Mouse (Mus musculus) forebrain, embryonic 16.5 days (tissue): ENCODE data around the gene Sesn2. TPM values are rescaled to one million over a fixed set of nuclear protein-coding genes. Genes with fewer than 3 reads are reported as not detected.

ENCODE experiments used
- ATAC-seq: fragments of 200-750 bp; cut with Nextera tagmentation; 2 replicates; pipeline ENCODE4 v1.8.0; 2017; ENCODE audit warnings: mild to moderate bottlenecking, moderate library complexity
- H3K27ac ChIP-seq: fragments of 300-500 bp; sonication (generic); 2 replicates; pipeline ENCODE4 v1.5.1; 2014; ENCODE audit warnings: low read length, control low read depth
- H3K27me3 ChIP-seq: fragments of 300-500 bp; sonication (generic); replicated peaks from 2 replicates; pipeline ENCODE4 v1.6.1; 2014; ENCODE audit warnings: low read length; ENCODE audit not compliant: control insufficient read depth, insufficient read depth
- H3K36me3 ChIP-seq: fragments of 300-500 bp; sonication (generic); 2 replicates; pipeline ENCODE4 v1.6.1; 2014; ENCODE audit not compliant: control insufficient read depth, insufficient read depth
- H3K4me1 ChIP-seq: fragments of 300-500 bp; sonication (generic); replicated peaks from 2 replicates; pipeline ENCODE4 v1.6.1; 2014; ENCODE audit warnings: low read length; ENCODE audit not compliant: control insufficient read depth, insufficient read depth
- H3K4me2 ChIP-seq: fragments of 300-500 bp; sonication (generic); 2 replicates; pipeline ENCODE4 v1.6.1; 2014; ENCODE audit warnings: mild to moderate bottlenecking, low read length, control low read depth
- H3K4me3 ChIP-seq: fragments of 300-500 bp; sonication (generic); replicated peaks from 2 replicates; pipeline ENCODE4 v1.5.1; 2014; ENCODE audit warnings: mild to moderate bottlenecking, low read length, control low read depth
- H3K9ac ChIP-seq: fragments of 300-500 bp; sonication (generic); replicated peaks from 2 replicates; pipeline ENCODE4 v1.6.1; 2014; ENCODE audit warnings: low read depth, low read length, control low read depth
- H3K9me3 ChIP-seq: fragments of 300-500 bp; sonication (generic); 2 replicates; pipeline ENCODE4 v1.6.1; 2016; ENCODE audit warnings: low read length; ENCODE audit not compliant: control insufficient read depth
- WGBS: fragments of 180-500 bp; shearing (Covaris S2); extraction: QIAGEN DNeasy Blood & Tissue Kit; methylation state at CpG from one replicate; pipeline ENCODE4 v1.1.7; 2014; 5-methylcytosine and 5-hydroxymethylcytosine counted together
- polyA plus RNA-seq: library from polyadenylated mRNA; unstranded; fragments of >200 nt; fragmentation: Nextera tagmentation; extraction: Ambion mirVana; gene quantifications from 2 replicates; pipeline ENCODE4 v1.2.1, GENCODE M21; 2015

The Sesn2 gene
- polyA plus RNA-seq, 1 experiment from 2014 or later, result 8.3 TPM

DNA sequence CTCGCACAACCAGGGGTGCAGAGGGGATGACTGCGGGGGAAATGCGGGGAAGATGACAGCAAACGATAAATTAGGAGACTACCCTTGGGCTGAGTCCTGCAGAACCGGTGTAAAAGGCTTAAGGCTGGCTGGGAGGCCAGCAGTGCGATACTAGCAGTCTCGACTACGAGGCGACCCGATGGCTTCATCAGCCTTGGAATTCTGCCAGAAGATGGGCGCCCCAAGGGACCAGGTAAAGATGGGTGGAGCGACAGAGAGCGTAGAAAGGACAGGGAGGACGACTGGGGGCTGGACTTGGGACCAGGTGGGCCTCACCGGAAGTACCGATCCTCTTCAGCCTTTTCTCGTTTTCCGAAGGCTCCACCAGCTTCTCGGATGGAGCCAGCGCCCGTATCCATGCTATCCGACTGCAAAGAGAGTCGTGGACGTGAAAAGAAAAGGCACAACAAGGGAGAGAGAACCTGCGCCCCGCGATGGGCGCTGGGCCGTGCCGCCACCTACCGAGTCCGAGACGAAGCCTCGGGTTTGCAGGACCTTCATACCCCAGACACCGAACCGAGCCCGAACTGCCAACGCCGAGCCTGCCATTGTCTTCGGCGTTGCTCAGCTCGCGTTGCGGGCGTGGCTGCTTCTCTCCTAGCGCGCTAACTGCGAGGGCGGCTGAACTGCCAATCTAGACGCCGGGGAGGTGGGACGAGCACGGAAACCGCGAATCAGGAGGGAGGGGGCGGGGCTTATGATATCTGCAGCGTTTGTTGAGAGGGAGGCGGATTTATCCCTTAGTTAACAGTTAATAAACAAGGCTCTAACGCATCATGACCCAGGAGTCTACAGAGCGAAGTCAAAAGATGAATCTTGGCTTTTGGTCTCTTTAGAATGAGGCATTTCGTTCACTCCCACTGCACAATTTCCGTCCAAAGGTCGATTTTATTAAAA is 22.9 kb upstream of the Sesn2 start, which contains the start of gene Atpif1:
Atpif1 (minus strand) TSS at position 679 of the 936 bp plus-strand sequence.
- Histone ChIP-seq H3K4me1 (peaks cover 36% of the 10 kb centered on the region), H3K27ac (peak within 1 kb of the TSS; percentile 93), H3K4me3 (peak within 1 kb of the TSS; percentile 68), H3K9ac (peak within 1 kb of the TSS; percentile 85), H3K36me3 (peaks cover 8% of the 10 kb centered on the region), H3K9me3 (no peaks in the 10 kb centered on the region), H3K4me2 (peak within 1 kb of the TSS; percentile 89), H3K27me3 (no peaks in the 10 kb centered on the region)
- WGBS, result under 1% methylated on average over 63 of the region's 63 CpGs
- peak; percentile 95 for ATAC-seq

DNA sequence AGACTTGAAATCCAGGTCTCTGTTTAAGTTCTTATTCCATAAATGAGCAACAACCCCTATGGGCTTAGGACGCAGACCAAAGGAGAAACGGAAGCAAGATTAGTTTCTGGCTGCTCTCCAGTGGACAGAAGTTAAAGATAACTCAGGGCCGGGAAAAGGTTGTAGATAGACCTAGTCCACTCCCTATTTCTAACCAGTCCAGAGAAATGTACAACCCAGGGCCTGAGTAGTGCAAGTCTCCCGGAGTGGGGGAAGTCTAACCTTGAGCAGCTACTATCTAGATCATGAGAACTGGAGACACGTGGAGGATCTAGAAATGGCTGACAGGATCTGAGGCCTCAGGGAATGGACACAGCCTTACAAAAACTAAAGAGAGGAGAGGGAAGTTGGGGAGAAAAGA is 22.2 kb upstream of the Sesn2 start:
- 15% methylated on average over 5 of the region's 5 CpGs for WGBS
- H3K27me3 ChIP-seq, result no peaks in the 10 kb centered on the region
- peaks cover 36% of the 10 kb centered on the region for H3K4me1 ChIP-seq
- H3K4me3 ChIP-seq, result peak overlapping the region; percentile 68
- no peak for ATAC-seq
- H3K36me3 ChIP-seq, result peaks cover 10% of the 10 kb centered on the region
- H3K9me3 ChIP-seq, result no peaks in the 10 kb centered on the region
- peak overlapping the region; percentile 93 for H3K27ac ChIP-seq
- peak overlapping the region; percentile 89 for H3K4me2 ChIP-seq
- H3K9ac ChIP-seq, result peak overlapping the region; percentile 85

DNA sequence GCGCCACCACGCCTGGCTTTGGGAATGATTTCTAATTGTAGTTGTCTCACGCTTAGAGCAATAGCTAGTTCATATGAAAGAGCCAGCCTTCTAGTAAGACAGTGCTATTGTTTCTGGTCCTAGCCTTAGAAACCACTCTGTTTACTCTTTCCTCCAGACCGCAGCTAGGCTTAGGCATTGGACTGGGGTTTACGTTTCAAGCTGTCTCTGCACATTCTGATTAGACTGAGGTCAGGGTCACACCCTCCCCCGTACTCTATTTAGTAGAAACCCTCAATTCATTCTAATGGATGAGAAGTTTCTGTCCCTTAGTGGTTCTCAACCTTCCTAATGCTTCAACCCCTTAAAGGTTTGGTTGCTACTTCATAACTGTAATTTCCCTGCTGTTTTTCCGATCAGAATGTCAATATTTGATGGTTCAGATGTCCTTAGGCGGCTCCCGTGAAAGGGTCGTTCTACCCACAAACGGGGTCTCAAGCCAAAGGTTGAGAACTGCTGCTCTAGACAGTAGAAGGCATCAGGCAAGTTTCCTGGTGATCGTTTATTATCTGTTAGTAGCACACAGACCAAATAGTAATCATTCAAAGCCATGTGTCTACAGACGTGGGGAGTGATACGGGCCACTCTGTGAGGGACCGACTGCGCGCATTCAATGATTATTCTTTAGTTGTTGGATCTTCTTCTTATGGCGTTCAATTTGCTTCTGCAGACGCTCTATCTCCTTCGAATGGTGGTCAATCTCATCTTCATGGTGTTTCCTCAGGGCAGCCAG is 19.9 kb upstream of the Sesn2 start:
- Histone ChIP-seq H3K4me1 (peaks cover 22% of the 10 kb centered on the region), H3K4me3 (no peak overlapping the region), H3K9ac (no peak overlapping the region), H3K36me3 (peaks cover 10% of the 10 kb centered on the region), H3K27me3 (no peaks in the 10 kb centered on the region), H3K27ac (no peak overlapping the region), H3K9me3 (no peaks in the 10 kb centered on the region), H3K4me2 (no peak overlapping the region)
- 96% methylated on average over 20 of the region's 20 CpGs for WGBS
- ATAC-seq, result no peak

DNA sequence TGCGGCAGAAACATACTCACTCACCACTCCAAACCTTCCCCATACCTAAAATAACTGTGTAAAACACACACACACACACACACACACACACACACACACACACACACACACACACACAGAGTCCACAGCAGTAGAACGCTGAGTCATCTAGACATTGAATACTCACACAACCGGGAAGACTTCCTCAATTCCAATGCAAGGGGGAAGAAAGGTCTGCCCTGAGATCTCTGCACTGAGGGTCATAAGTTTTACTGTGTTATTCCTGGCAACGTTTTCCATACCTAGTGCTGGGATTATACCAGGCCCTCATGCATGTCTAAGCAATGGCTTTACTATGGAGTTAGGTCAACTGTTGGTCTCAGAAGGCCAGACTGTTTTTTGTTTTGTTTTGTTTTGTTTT is 19.0 kb upstream of the Sesn2 start:
- Histone ChIP-seq H3K4me3 (no peak overlapping the region), H3K27me3 (no peaks in the 10 kb centered on the region), H3K4me2 (no peak overlapping the region), H3K27ac (no peak overlapping the region), H3K9me3 (no peaks in the 10 kb centered on the region), H3K4me1 (peaks cover 21% of the 10 kb centered on the region), H3K9ac (no peak overlapping the region), H3K36me3 (peaks cover 10% of the 10 kb centered on the region)
- 92% methylated on average over 4 of the region's 4 CpGs for WGBS
- no peak for ATAC-seq

DNA sequence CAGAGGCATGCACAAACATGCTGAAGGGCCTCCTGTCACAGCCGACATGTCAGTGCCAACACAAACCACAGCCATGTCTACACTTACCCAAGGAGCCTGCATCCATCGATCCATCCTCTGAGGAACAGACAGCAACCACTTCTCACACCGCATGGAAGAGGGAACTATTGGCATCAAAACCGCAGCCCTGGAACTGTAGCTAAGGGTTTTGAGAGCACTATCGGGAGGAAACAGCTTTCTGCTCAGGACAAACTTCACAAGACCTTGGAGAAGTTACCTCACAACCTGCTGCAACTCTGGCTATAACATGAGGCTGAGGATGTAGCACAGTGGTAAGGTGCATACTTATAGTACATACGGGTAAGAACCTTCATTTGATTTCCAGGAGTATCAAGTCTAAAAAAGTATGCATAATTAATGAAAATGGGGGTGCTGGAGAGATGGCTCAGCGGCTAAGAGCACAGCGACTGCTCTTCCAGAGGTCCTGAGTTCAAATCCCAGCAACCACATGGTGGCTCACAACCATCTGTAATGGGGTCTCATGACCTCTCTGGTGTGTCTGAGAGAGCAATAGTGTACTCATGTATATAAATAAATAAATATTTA is 17.7 kb upstream of the Sesn2 start:
- no peaks in the 10 kb centered on the region for H3K27me3 ChIP-seq
- peaks cover 10% of the 10 kb centered on the region for H3K36me3 ChIP-seq
- no peak overlapping the region for H3K9ac ChIP-seq
- H3K9me3 ChIP-seq, result no peaks in the 10 kb centered on the region
- H3K4me1 ChIP-seq, result peaks cover 15% of the 10 kb centered on the region
- 96% methylated on average over 8 of the region's 8 CpGs for WGBS
- no peak overlapping the region for H3K27ac ChIP-seq
- no peak for ATAC-seq
- no peak overlapping the region for H3K4me3 ChIP-seq
- no peak overlapping the region for H3K4me2 ChIP-seq

DNA sequence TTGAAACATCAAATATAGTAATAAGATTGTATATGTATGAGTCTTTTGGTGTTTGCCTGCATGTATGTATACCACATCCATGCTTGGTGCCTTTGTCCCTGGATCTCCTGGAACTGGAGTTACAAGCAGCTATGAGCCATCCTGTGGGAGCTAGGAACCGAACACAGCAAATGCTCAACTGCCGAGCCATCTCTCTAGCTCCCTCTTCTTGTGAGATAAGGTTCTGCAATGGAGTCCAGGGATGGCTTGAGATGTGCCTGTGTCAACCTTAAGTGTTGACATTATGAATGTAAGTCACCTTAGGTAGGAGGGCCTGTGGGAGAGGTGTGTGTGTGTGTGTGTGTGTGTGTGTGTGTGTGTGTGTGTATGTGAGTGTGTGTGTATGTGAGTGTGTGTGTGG is 16.4 kb upstream of the Sesn2 start:
- H3K9me3 ChIP-seq, result no peaks in the 10 kb centered on the region
- no peak for ATAC-seq
- H3K36me3 ChIP-seq, result peaks cover 10% of the 10 kb centered on the region
- no peak overlapping the region for H3K4me2 ChIP-seq
- H3K9ac ChIP-seq, result no peak overlapping the region
- H3K27me3 ChIP-seq, result no peaks in the 10 kb centered on the region
- no peak overlapping the region for H3K4me3 ChIP-seq
- 53% methylated on average over 2 of the region's 2 CpGs for WGBS
- peaks cover 6% of the 10 kb centered on the region for H3K4me1 ChIP-seq
- H3K27ac ChIP-seq, result no peak overlapping the region

DNA sequence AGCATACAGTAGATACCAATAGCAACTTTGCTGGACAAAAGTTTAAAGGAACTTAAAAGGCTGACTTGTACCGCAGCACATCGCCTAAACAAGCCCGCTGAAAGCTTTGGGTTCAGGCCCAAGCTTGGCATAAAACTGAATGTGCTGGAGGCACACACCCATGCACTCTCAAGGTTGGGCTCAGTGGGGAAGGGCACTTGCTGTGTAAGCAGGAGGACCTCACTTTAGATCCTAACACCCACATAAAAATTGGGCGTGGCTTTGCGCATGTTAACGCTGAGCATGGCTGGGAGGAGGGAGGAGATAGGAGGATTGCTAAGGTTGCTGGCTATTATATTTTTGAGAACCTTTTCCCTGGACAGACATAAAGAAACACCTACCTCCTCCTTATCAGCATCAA is 14.5 kb upstream of the Sesn2 start:
- Histone ChIP-seq H3K27me3 (no peaks in the 10 kb centered on the region), H3K36me3 (peaks cover 2% of the 10 kb centered on the region; the same call in 1 of the 2 replicates), H3K27ac (no peak overlapping the region), H3K4me3 (no peak overlapping the region), H3K4me1 (peaks cover 2% of the 10 kb centered on the region; the same call in 1 of the 2 replicates), H3K4me2 (no peak overlapping the region), H3K9ac (no peak overlapping the region), H3K9me3 (no peaks in the 10 kb centered on the region)
- ATAC-seq, result no peak
- WGBS, result 37% methylated on average over 6 of the region's 6 CpGs

DNA sequence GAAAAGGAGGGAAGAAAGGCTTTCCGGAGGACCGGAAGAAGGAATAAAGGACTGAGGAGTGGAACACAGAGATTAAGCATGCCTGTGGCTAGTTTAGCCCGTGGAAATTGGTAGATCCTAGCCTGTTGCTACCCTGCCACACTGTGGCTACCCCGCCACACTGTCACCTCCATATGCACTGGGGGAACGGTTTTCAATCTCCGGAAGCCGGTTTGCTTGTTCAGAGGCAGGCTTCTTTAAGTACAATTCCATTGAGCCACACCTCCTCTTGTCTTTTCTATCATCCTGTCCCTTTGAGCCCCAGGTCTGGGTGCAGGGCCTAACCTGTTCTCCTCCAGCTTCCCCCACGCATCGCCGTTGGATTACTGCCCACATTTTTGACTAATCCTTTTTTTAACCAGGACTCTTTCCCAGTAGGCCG is 14.0 kb upstream of the Sesn2 start:
- Histone ChIP-seq H3K27ac (no peak overlapping the region), H3K9me3 (no peaks in the 10 kb centered on the region), H3K4me1 (peaks cover 2% of the 10 kb centered on the region; the same call in 1 of the 2 replicates), H3K4me3 (no peak overlapping the region), H3K9ac (no peak overlapping the region), H3K36me3 (0 out of 2 replicates have a peak, but pooled peaks cover 2% of the 10 kb centered on the region), H3K4me2 (no peak overlapping the region), H3K27me3 (no peaks in the 10 kb centered on the region)
- no peak for ATAC-seq
- WGBS, result 13% methylated on average over 11 of the region's 11 CpGs

DNA sequence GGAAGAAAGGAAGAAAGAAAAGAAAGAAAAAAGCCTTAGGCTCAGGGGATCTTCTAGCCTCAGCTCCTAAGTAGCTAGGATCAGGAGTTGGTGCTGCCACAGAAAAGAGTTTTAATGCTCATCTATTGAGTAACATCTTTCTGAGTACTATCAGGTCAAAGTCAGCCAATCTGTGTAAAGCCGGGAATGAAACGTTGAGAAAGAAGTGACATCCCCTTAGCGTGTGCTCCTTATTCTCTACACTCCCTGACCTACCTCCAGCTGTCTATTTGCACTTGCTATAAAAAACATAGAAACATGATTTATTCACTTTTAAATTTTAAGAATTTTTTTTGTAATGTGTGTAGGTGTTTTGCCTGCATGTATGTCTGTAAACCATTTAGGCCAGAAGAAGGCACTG is 8.9 kb upstream of the Sesn2 start:
- Histone ChIP-seq H3K9ac (no peak overlapping the region), H3K27ac (no peak overlapping the region), H3K4me3 (no peak overlapping the region), H3K27me3 (no peaks in the 10 kb centered on the region), H3K4me2 (no peak overlapping the region), H3K4me1 (peaks cover 8% of the 10 kb centered on the region), H3K36me3 (no peaks in the 10 kb centered on the region), H3K9me3 (no peaks in the 10 kb centered on the region)
- WGBS, result 93% methylated on average over 3 of the region's 3 CpGs
- no peak for ATAC-seq
